Mouse (Mus musculus) bone marrow macrophage, adult 2 months (primary cell): ENCODE results near the gene Pcbp3.

Source experiments
- CTCF ChIP-seq: IDR thresholded peaks from 2 replicates; pipeline ENCODE4 v1.5.1; 2012; ENCODE audit warnings: low read depth, mild to moderate bottlenecking, low read length, moderate library complexity
- POLR2A ChIP-seq: IDR thresholded peaks from 2 replicates; pipeline ENCODE4 v1.6.1; 2012; ENCODE audit warnings: mild to moderate bottlenecking, low read depth, low read length, borderline replicate concordance

DNA sequence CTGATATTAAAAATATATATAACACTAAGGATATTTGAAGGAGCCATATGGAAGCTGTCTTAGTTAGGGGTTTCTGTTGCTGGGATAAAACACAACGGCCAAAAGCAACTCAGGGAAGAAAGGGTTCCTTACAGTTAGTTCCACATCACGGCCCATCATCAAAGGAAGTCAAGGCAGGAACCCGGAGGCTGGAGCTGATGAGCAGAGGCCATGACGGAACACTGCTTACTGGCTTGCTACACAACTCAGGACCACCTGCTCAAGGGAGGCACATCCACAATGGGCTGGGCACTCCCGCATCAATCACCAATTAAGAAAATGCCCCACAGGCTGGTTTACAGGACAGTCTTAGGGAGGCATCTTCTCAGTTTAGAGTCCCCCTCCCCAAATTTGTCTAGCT lies 26.9 kb downstream of the Pcbp3 start:
- no peak for TF ChIP-seq CTCF
- TF ChIP-seq POLR2A = no peak
